Mouse (Mus musculus): Measurements from ENCODE around the gene Lyl1. TPM values are rescaled to one million over a fixed set of nuclear protein-coding genes. Genes with fewer than 3 reads are reported as not detected.

The Lyl1 gene
- total RNA-seq, 2 experiments from 2014 or later, result 2.4 to 3.4 TPM

DNA sequence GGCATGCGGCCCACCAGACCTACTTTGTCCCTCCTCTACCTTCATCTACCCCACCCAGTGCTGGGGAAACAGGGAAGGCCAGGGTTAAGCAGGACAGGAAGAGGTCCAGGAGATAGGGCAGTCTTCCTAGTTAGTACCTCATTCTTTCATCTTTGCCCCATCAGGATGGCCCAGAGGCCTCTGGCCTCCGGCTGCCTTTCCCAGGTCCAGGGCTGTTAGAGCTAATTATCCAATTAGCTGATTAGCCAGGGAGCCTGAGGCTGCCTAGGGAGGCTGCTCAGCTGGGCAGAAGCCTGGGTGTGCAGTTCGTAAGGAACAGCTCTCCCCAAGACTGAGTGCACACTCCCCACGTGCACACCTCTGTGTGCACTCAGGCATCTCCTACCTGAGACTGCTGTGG is 12.1 kb downstream of the Lyl1 start:
- intact Hi-C loops (cut with DNase I), result no loop called here

DNA sequence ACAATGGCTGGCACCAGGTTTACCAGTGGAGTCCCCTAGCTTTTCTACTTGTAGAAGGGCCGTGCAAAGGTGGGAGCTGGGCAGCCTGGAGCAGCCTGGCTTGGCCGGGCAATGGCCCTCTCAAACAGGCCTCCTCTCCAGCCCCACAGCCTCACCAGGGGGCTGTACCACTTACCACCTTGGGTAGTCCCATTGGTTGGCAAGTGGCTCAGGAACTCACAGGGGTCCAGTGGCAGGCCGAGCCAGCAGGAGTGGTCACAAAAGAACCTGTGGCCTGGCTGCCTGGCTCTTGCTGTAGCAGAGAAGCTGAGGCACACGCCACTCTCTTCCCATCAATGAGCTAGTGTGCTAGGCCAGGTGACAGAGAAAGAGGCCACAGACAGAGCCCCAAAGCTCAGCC is 12.9 kb downstream of the Lyl1 start:
- intact Hi-C loops (cut with DNase I), result no loop called here
- no peak for DNase-seq (ENCODE audit: low spot score in 2 of 2)

More for the DNA sequence above, 12.1 kb downstream of the Lyl1 start:
- DNase-seq (ENCODE audit: low spot score in 2 of 2), result no peak

- intact Hi-C loops (cut with DNase I), result no loop called here
- peak in 1 of 2 experiments; percentile 15 for DNase-seq (ENCODE audit: low spot score in 2 of 2)
These were observed 14.7 kb downstream of the Lyl1 start for GRCm38 (mm10) chr8:84715893-84716468.

GRCm38 (mm10) chr8:84716790-84717189 is 15.5 kb downstream of the Lyl1 start:
- intact Hi-C loops (cut with DNase I), result no loop called here
- no peak for DNase-seq (ENCODE audit: low spot score in 2 of 2)

- no peak for DNase-seq (ENCODE audit: low spot score in 2 of 2)
- intact Hi-C loops (cut with DNase I), result no loop called here
These were observed 17.2 kb downstream of the Lyl1 start for GRCm38 (mm10) chr8:84718476-84718875.

GRCm38 (mm10) chr8:84718959-84719690 is 17.9 kb downstream of the Lyl1 start:
- intact Hi-C loops (cut with DNase I), result no loop called here
- no peak for DNase-seq (ENCODE audit: low spot score in 2 of 2)

GRCm38 (mm10) chr8:84722530-84722849 is 21.2 kb downstream of the Lyl1 start:
- intact Hi-C loops (cut with DNase I), result no loop called here
- DNase-seq (ENCODE audit: low spot score in 2 of 2), result no peak

GRCm38 (mm10) chr8:84722850-84723570 is 21.8 kb downstream of the Lyl1 start, which contains the start of gene G430095P16Rik:
TSS of gene G430095P16Rik (plus strand) at chr8:84723007.
- intact Hi-C loops (cut with DNase I), result no loop called here
- peak; percentile 68 to 75 for DNase-seq (ENCODE audit: low spot score in 2 of 2)

- no peak for DNase-seq (ENCODE audit: low spot score in 2 of 2)
- intact Hi-C loops (cut with DNase I), result no loop called here
These were observed 22.3 kb downstream of the Lyl1 start for GRCm38 (mm10) chr8:84723571-84723900.

DNA sequence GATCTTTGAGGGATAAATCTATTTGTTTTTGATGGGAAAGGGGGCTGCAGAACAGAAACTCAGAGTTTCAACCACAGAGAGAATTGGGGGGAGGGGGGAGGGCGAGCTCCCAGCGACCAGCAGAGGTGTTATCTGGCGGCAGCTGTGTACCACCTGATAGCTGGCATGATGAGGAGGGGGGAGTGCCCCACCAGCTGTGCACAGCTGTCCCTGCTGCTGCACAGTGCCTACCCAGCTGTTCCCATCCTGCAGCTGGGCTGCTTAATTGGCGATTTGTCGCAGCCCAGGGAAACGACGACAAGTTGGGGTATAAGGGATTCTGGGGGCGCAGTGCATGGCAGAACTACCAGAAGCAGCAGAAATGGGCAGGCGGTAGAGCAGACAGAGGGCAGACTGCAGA is 23.4 kb downstream of the Lyl1 start:
- intact Hi-C loops (cut with DNase I), result no loop called here
- DNase-seq (ENCODE audit: low spot score in 2 of 2), result no peak

- intact Hi-C loops (cut with DNase I), result no loop called here
- no peak for DNase-seq (ENCODE audit: low spot score in 2 of 2)
These were observed 24.1 kb downstream of the Lyl1 start for GRCm38 (mm10) chr8:84725246-84725940.

DNA sequence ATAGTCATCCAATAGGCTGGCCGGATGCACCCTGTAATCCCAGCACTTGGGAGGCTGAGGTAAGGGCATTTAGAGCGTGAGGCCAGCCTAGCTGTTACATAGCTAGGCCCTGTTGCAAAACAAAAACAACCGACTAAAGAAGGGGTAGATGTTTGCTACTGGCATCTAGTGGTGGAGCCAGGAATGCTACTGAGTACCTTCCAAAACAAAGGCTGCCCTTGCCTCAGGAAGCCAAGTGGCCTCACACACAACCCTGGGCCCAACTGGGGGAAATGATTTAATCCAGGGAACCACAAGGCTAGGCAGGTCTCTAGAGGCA is 24.6 kb downstream of the Lyl1 start:
- intact Hi-C loops (cut with DNase I), result no loop called here
- DNase-seq (ENCODE audit: low spot score in 2 of 2), result no peak

GRCm38 (mm10) chr8:84728474-84728873 is 27.2 kb downstream of the Lyl1 start:
- DNase-seq (ENCODE audit: low spot score in 2 of 2), result no peak
- intact Hi-C loops (cut with DNase I), result no loop called here

GRCm38 (mm10) chr8:84729921-84730362 is 28.7 kb downstream of the Lyl1 start:
- DNase-seq (ENCODE audit: low spot score in 2 of 2), result no peak

DNA sequence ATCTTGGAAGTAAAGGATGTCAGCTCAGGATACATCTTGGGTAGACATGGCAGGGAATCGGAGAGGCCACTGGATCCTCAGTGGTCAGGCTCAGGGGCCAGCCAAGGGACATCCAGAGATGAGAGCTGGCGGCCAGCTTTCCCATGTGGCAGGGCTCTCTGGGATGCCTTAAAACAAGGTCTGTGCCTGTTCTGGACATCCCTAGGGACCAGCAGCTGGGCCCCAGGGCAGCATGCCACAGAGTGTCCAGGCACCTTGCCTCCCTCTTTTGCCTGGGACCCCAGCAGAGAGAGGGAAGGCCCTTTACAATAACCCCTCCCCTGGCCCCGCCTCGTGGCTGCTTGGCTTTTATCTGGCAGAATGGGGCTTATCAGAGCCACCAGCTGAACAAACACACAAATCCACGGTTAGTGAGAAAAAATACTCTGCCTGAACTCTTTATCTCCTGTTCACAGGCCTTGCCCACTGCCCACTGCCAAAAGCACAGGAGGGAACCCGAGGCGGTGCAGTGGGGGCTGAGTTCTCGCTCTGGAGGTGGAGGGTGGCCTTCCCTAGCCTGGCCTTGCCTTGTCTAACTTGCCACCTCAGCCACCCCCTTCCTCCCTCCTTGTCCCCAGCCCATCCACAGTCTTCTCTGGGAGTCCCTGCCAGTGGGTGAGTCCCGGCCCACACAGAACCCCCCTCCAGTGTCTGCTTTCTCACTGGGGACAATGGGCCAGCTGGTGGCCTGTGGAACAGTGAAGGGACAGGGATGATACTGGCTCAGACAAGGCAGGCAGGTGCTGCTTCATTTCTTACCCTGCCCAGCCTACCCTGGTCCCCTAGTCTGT is 29.5 kb downstream of the Lyl1 start:
- no peak for DNase-seq (ENCODE audit: low spot score in 2 of 2)
- intact Hi-C loops (cut with DNase I), result no loop called here

More at GRCm38 (mm10) chr8:84729921-84730362, 28.7 kb downstream of the Lyl1 start:
- intact Hi-C loops (cut with DNase I), result no loop called here

GRCm38 (mm10) chr8:84731371-84732177 is 30.3 kb downstream of the Lyl1 start:
- intact Hi-C loops (cut with DNase I), result no loop called here
- no peak for DNase-seq (ENCODE audit: low spot score in 2 of 2)

DNA sequence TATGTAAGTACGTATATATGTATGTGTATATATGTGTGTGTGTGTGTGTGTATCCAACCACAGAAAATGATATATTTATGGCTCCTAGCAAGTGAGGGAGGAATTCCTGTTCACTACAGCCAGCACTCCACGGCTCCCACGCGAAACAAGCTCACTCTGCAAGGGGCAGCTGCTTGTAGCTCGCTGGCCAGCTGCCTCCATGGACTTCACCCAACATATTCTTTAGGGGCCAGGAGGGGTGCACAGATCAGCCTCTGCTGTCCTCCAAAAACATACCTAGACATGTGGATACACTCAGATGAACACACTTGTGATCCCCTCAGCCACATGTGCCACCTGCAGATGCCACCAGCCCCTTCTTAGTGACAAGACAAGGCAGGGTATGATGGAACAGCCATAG is 31.3 kb downstream of the Lyl1 start:
- intact Hi-C loops (cut with DNase I), result no loop called here
- no peak for DNase-seq (ENCODE audit: low spot score in 2 of 2)

DNA sequence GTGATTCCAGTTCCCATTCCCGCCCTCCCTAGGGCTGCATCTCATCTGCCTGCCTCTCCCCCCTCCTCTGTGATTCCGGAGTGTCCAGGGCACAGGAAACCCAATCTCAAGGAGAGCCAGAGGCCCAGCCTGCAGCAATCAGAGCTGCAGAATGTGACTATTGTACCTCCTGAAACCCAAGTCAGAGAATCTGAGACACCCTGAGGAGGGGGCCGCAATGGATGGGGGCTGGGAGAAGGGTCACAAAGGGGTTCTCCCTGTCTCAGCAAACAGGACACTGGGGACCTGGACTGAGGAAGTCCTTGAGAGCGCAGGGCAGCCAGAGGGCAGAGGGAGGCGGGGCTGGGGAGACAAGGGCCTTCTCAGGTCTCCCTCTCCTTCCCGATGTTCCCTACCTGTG is 31.7 kb downstream of the Lyl1 start:
- intact Hi-C loops (cut with DNase I), result no loop called here

GRCm38 (mm10) chr8:84733959-84734358 is 32.7 kb downstream of the Lyl1 start:
- intact Hi-C loops (cut with DNase I), result no loop called here
- no peak for DNase-seq (ENCODE audit: low spot score in 2 of 2)

More for the DNA sequence above, 31.7 kb downstream of the Lyl1 start:
- no peak for DNase-seq (ENCODE audit: low spot score in 2 of 2)
